Mouse (Mus musculus) bone marrow macrophage, adult 2 months (primary cell): Measurements from ENCODE around the gene L1cam.

Experiments
- CTCF ChIP-seq: IDR thresholded peaks from 2 replicates; pipeline ENCODE4 v1.5.1; 2012; ENCODE audit warnings: low read depth, mild to moderate bottlenecking, low read length, moderate library complexity
- POLR2A ChIP-seq: IDR thresholded peaks from 2 replicates; pipeline ENCODE4 v1.6.1; 2012; ENCODE audit warnings: mild to moderate bottlenecking, low read depth, low read length, borderline replicate concordance

DNA sequence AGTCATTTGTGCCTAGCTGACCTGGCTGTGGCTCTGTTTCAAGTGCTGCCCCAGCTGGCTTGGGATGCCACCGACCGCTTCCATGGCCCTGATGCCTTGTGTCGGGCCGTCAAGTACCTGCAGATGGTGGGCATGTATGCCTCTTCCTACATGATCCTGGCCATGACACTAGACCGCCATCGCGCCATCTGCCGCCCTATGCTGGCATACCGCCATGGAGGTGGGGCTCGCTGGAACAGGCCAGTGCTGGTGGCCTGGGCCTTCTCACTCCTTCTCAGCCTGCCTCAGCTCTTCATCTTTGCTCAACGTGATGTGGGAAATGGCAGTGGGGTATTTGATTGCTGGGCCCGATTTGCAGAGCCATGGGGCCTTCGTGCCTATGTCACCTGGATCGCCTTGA lies 3.1 kb downstream of the L1cam start:
- no peak for TF ChIP-seq CTCF
- TF ChIP-seq POLR2A, result no peak
